In the genomic region with DNA sequence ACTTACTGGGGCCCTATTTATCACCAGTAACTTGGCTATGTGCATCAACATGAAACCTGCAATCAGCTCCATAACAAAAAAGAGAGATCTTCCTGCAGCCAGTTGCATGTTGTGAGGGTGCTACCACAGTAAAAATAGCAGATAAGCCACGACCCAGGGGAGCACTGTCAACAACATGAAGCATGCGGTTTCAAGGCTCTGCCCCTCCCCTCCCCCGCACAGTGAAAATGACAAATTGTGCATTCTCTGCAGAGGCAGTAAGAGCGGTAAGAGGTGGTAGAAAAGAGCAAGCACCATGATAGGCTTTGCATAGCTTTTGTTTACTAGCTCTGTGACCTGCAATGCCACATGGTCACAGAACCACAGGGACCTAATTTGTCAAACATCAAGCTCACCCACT, we compare ENCODE assay signal across 18 mouse cellular contexts. TPM values are rescaled to one million over a fixed set of nuclear protein-coding genes. Genes with fewer than 3 reads are reported as not detected.
DNase-seq lines count a peak whose midpoint lies in the region; ATAC-seq lines count a peak whose summit lies in the region.
"Had no signal": no experiment of that assay in that cellular context is flagged by ENCODE, and none has a peak within 500 bp of the region (broad histone marks: within the 10 kb centered on the region; RNA-seq: fewer than 3 reads in every experiment).

No protein-coding gene starts in this region.

- peaks cover 2% of the 10 kb centered on the region for H3K36me3 ChIP-seq in megakaryocyte, embryonic 14.5 days (replicated peaks; ENCODE audit: low read length)
- H3K36me3 ChIP-seq: intestine, embryonic 15.5 days; limb, embryonic 10.5 days; midbrain, embryonic 13.5 days had no signal

- peak; percentile 19 for DNase-seq in c-Kit-positive CD71-positive TER-119-negative erythroid progenitor cells, embryonic 14.5 days (ENCODE audit: low read depth)
- DNase-seq in embryo, embryonic 9.5 days (ENCODE audit: extremely low spot score) = peak; percentile 11
- DNase-seq in mesoderm, embryonic 11.5 days (ENCODE audit: low read depth, low spot score) = peak; percentile 2
- no peak for DNase-seq in kidney, adult 18-20 months
- DNase-seq in lung, adult 18-20 months = no peak
- DNase-seq: cerebellum, postnatal 10 days; forebrain, postnatal 0 days; heart, adult 18-20 months; heart, postnatal 4 days; kidney, postnatal 10 days had no signal

- H3K9me3 ChIP-seq in megakaryocyte, embryonic 14.5 days = no peaks in the 10 kb centered on the region
- H3K9me3 ChIP-seq: intestine, embryonic 15.5 days; limb, embryonic 10.5 days; midbrain, embryonic 13.5 days had no signal

- H3K4me3 ChIP-seq in megakaryocyte, embryonic 14.5 days (replicated peaks) = peak overlapping the region; percentile 40
- H3K4me3 ChIP-seq: intestine, embryonic 15.5 days; limb, embryonic 10.5 days; midbrain, embryonic 13.5 days had no signal

- H3K4me1 ChIP-seq in megakaryocyte, embryonic 14.5 days = peaks cover 58% of the 10 kb centered on the region
- H3K4me1 ChIP-seq: intestine, embryonic 15.5 days had no signal

- ATAC-seq in megakaryocyte, adult 5-6 weeks (ENCODE audit: poor library complexity, severe bottlenecking) = no peak
- ATAC-seq: forebrain, postnatal 0 days; intestine, embryonic 15.5 days; midbrain, embryonic 13.5 days had no signal

- no peaks in the 10 kb centered on the region for H3K27me3 ChIP-seq in megakaryocyte, embryonic 14.5 days (replicated peaks)
- H3K27me3 ChIP-seq: intestine, embryonic 15.5 days; midbrain, embryonic 13.5 days had no signal

RNA-seq across cellular contexts. Expression of gene Frem3, which starts 46.8 kb away (rescaled TPM):
- polyA plus RNA-seq in megakaryocyte, embryonic 14.5 days (2012; ENCODE audit: insufficient read depth, low replicate concordance) = not detected in 2 replicates
- not detected in 2 replicates for total RNA-seq in megakaryocyte, adult 5-6 weeks (2015)
- not detected in 2 replicates for total RNA-seq in megakaryocyte, adult 5-6 weeks (2017)
- total RNA-seq: gastrocnemius, adult 8-10 months had no signal
- polyA plus RNA-seq: embryonic facial prominence, embryonic 11.5 days; small intestine, adult 2 months had no signal

Comparison
In these comparisons a context has a peak if more than half of its experiments do, and no peak if none do; other contexts are left out.
1. DNase-seq: peak in c-Kit-positive CD71-positive TER-119-negative erythroid progenitor cells, embryonic 14.5 days (single experiment), embryo, embryonic 9.5 days (single experiment) and mesoderm, embryonic 11.5 days (single experiment); none in kidney, adult 18-20 months (single experiment) and lung, adult 18-20 months (0 of 2).